Mouse (Mus musculus): Measurements from ENCODE around the gene Trex2. TPM values are rescaled to one million over a fixed set of nuclear protein-coding genes. Genes with fewer than 3 reads are reported as not detected.

Gene Trex2
- not detected in 2 replicates for polyA plus RNA-seq (2021; fragmentation: Nextera tagmentation)
- long read RNA-seq, experiment 1: 0 reads
- long read RNA-seq, experiment 2: 0 reads

GRCm38 (mm10) chrX:73435252-73435651 is at the start of gene Trex2:
Trex2 (minus strand) TSS chrX:73435344.

GRCm38 (mm10) chrX:73483484-73483810 is 48.3 kb upstream of the Trex2 start, which contains the start of gene Bgn:
Bgn (plus strand) TSS chrX:73483602.

GRCm38 (mm10) chrX:73458877-73459392 is 23.8 kb upstream of the Trex2 start, which contains the start of gene Haus7:
Haus7 (minus strand) TSS chrX:73459044.

GRCm38 (mm10) chrX:73410880-73411517 is 24.1 kb downstream of the Trex2 start, which contains the start of gene Zfp92:
Zfp92 (plus strand) TSS chrX:73411096.

DNA sequence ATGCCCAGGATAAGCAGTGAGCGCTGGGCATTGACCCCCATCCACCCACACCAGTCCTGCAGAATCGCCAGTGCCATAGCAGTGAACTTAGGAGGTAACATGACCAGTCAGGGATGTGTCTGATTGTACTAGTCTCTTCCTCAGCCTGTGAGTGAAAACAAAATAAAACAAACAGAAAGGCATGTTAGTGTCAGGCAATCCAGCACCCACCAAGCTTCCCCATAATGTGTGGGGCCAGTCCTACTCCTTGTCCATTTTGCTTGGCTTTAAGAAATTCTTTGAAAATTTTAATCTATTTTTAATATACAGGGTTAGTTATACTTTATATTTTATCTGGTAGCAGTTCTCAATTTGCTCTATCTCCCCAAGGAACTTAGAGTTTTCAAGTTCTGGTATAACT is 36.5 kb downstream of the Trex2 start, which contains the start of gene Gm18336:
TSS of gene Gm18336 (minus strand) at position 101 of the 400 bp plus-strand sequence.

Other genes with a start within 250 kb of the Trex2 start
- 0.65 and 1.9 TPM in 2 replicates for gene Xlr3b, start 243.1 kb downstream of the Trex2 start, polyA plus RNA-seq (2021; fragmentation: Nextera tagmentation)
- gene Xlr4b, start 221.0 kb downstream of the Trex2 start, polyA plus RNA-seq (2021; fragmentation: Nextera tagmentation): 0.23 TPM in 1 of 2 replicates, not detected in the other
- gene F8a, start 207.1 kb downstream of the Trex2 start, polyA plus RNA-seq (2021; fragmentation: Nextera tagmentation): 15.0 and 17.2 TPM in 2 replicates
- gene Xlr4c, start 192.2 kb downstream of the Trex2 start, polyA plus RNA-seq (2021; fragmentation: Nextera tagmentation): 0.24 TPM in 1 of 2 replicates, not detected in the other
- not detected in 2 replicates for gene Xlr3c, start 170.0 kb downstream of the Trex2 start, polyA plus RNA-seq (2021; fragmentation: Nextera tagmentation)
- gene Xlr5a, start 142.4 kb downstream of the Trex2 start, polyA plus RNA-seq (2021; fragmentation: Nextera tagmentation): not detected in 2 replicates
- not detected in 2 replicates for gene Xlr5c, start 142.4 kb downstream of the Trex2 start, polyA plus RNA-seq (2021; fragmentation: Nextera tagmentation)
- not detected in 2 replicates for gene Gm45015, start 98.5 kb downstream of the Trex2 start, polyA plus RNA-seq (2021; fragmentation: Nextera tagmentation)
- 2.7 and 3.2 TPM in 2 replicates for gene Zfp275, start 92.7 kb downstream of the Trex2 start, polyA plus RNA-seq (2021; fragmentation: Nextera tagmentation)
- gene Gm18336, start 36.6 kb downstream of the Trex2 start, polyA plus RNA-seq (2021; fragmentation: Nextera tagmentation): not detected in 2 replicates
- 0.62 and 0.69 TPM in 2 replicates for gene Zfp92, start 24.2 kb downstream of the Trex2 start, polyA plus RNA-seq (2021; fragmentation: Nextera tagmentation)
- gene Haus7, start 23.7 kb upstream of the Trex2 start, polyA plus RNA-seq (2021; fragmentation: Nextera tagmentation): 15.1 and 16.3 TPM in 2 replicates
- gene Bgn, start 48.3 kb upstream of the Trex2 start, polyA plus RNA-seq (2021; fragmentation: Nextera tagmentation): 23.7 and 24.2 TPM in 2 replicates
- gene Atp2b3, start 67.7 kb upstream of the Trex2 start, polyA plus RNA-seq (2021; fragmentation: Nextera tagmentation): 25.1 and 27.2 TPM in 2 replicates
- 0.05 and 0.11 TPM in 2 replicates for gene Dusp9, start 204.1 kb upstream of the Trex2 start, polyA plus RNA-seq (2021; fragmentation: Nextera tagmentation)
- gene Pnck, start 224.8 kb upstream of the Trex2 start, polyA plus RNA-seq (2021; fragmentation: Nextera tagmentation): 91.8 and 102 TPM in 2 replicates
- 6.8 and 7.5 TPM in 2 replicates for gene Slc6a8, start 237.8 kb upstream of the Trex2 start, polyA plus RNA-seq (2021; fragmentation: Nextera tagmentation)